Mouse (Mus musculus) layer of hippocampus, adult 2 months (tissue): Measurements from ENCODE around the gene Vps37c. TPM values are rescaled to one million over a fixed set of nuclear protein-coding genes. Genes with fewer than 3 reads are reported as not detected.
A peak's percentile ranks its signal among the peaks of the same experiment; 100 is the strongest.

ENCODE experiments used
- DNase-seq, 2 experiments: peaks; one replicate each; pipeline ENCODE4 v3.0.0; 2022; ENCODE audit warnings: low spot score in 2 of 2
- H3K27ac ChIP-seq: fragments of 200-600 bp; 2 replicates; pipeline ENCODE4 v1.8.1; 2022
- H3K4me3 ChIP-seq: fragments of 200-600 bp; 2 replicates; pipeline ENCODE4 v1.8.1; 2022; ENCODE audit warnings: mild to moderate bottlenecking
- CTCF ChIP-seq: fragments of 200-600 bp; conservative IDR thresholded peaks from 2 replicates; pipeline ENCODE4 v1.8.1; 2022; ENCODE audit warnings: antibody characterized with exemption, mild to moderate bottlenecking, moderate library complexity
- total RNA-seq, 2 experiments: library from RNA; stranded (reverse); gene quantifications; 2 replicates each; pipeline ENCODE4 v1.2.3; 2021

The Vps37c gene
- total RNA-seq, 2 experiments from 2014 or later, result 21.7 to 22.4 TPM

DNA sequence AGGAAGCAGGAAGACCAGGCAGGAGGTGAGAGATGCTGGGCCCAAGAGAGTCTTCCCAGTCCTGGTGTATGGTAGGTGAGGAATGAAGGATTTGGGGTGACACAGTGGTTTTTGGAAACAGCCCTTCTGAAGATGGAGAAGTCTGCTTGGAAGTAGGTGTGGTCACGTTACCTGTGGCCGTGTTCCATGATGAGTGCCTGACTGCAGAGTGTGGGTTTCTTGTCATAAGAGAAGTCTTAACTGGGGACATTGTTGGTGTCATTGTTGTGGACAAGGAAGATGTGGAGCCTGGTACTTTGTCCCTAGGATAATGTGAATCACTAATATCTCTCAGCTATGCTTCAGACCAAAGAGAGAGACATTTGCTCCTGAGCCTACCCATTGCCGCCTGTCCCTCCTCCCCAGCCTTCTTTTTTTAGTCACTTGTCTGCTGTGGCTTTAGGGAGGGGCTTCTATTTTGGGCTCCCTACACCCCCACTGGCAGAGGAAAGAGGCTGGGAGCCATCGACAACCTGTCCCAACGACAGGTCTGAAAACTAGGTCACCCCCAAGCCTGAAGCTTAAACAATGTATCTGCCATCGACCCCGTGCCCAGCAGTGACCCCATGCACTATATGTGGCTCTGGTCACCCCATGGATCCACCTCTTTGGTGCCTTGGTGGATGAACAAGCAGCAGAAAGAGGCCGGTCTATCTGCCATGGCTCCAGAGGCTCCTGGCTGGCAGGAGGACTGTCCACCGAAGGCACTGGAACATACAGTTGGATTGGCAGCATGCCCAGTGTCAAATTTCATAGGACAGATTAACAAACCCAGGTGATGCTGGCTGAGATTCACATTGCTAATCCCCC is 71.7 kb downstream of the Vps37c start:
- Histone ChIP-seq H3K4me3 (no peak overlapping the region), H3K27ac (peak overlapping the region; percentile 18; the same call in 1 of the 2 replicates)
- DNase-seq, result no peak
- no peak for TF ChIP-seq CTCF

DNA sequence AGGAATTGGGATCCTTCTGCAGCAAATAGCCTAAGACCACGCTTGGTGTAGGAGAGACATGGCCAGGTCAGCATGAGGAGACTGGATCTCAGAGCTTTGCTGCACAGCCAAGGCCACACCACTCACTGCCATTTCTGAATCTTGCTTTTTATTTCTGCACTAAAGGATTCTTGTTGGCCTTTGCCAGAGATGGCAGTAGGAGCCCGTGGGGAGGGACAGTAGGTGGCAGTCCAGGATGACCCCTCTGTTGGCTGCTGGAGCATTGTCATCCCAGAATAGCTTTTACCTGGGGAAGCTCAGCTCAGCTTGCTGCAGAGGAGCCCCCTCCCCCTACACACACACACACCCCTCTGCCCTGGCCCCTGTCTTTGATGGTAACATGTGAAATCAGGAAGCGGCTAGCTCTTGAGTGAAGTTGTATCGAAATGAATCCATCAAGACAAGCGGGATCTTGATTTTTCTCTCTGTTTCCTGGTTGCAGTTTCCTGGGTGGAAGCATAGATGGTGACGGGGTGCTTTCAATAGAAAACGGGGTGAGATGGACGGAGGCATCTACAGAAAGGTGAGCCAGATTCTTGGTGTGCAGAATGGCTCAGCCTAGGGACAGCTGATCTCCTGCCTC is 73.4 kb downstream of the Vps37c start:
- H3K4me3 ChIP-seq, result no peak overlapping the region
- H3K27ac ChIP-seq, result no peak overlapping the region
- DNase-seq, result no peak
- no peak for TF ChIP-seq CTCF

DNA sequence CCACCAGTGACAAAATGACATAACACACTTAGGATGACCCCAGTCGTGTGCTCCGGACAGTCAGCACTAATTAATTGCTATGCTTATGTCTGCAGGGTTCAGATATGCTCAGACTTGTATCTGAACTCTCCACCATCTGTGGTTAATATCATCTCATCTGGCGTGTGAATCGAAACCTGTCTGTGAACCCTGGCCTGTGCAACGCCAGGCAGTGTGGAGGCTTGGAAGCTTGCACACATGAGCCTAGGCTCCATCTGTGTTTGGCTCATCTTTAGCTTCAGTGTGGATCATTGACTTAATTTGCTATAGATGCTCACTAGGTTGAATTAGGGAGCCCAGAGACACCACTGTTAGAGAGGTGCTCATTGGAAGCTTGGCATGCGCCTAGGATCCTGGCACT is 73.9 kb downstream of the Vps37c start:
- TF ChIP-seq CTCF, result no peak
- Histone ChIP-seq H3K4me3 (no peak overlapping the region), H3K27ac (no peak overlapping the region)
- no peak for DNase-seq

DNA sequence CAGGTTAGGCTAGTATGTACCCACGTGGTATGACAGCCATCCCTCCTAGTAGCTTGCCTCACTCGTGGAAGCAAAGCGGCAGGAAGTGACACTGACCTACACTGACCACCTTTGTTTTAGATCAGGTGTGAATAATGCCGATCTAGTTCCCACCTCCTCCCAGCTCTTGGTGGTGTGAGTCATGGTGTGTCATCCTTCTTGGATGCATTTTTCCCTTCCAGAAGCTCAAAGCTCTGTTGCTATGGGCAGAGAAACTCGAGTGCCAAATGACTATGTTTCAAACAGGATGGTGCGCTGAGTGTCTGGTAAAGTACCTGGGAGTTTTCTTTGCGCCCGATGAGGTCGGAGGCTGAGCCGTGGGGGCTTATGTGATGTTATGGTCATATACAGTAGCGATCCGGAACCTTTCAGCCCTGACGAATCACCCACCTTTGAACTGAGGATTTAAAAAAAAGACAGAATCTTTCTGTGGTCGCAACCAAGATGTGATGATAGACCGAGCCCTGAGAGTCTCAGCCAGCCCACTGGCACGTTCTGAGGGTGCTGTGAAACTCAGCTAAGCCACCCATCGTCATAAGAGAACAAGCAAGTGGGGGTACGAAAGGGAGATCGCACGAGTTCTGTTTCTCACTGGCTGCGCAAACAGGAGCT is 75.0 kb downstream of the Vps37c start:
- DNase-seq, result peak in 1 of 2 experiments; percentile 58
- TF ChIP-seq CTCF, result no peak
- Histone ChIP-seq H3K4me3 (no peak overlapping the region), H3K27ac (peak overlapping the region; percentile 75)

Other genes with a start within 250 kb of the Vps37c start
- 10 to 100 TPM; 83.9 to 84.6 TPM for gene Lrrc10b, start 231.3 kb upstream of the Vps37c start, total RNA-seq
- gene Ppp1r32, start 205.8 kb upstream of the Vps37c start, total RNA-seq, result 1 to 10 TPM; 2.4 to 3.0 TPM
- 10 to 100 TPM; 80.9 to 81.7 TPM for gene Cpsf7, start 163.5 kb upstream of the Vps37c start, total RNA-seq
- gene Sdhaf2, start 162.6 kb upstream of the Vps37c start, total RNA-seq, result 10 to 100 TPM; 53.4 to 63.0 TPM
- 10 to 100 TPM; 10.8 to 11.4 TPM for gene Tmem216, start 132.5 kb upstream of the Vps37c start, total RNA-seq
- gene Cyb561a3, start 111.6 kb upstream of the Vps37c start, total RNA-seq, result 10 to 100 TPM in 1 of 2 experiments, 1 to 10 TPM in 1; 9.1 to 11.1 TPM
- 10 to 100 TPM; 12.2 to 12.8 TPM for gene Tmem138, start 111.4 kb upstream of the Vps37c start, total RNA-seq
- gene Ddb1, start 83.4 kb upstream of the Vps37c start, total RNA-seq, result 100 to 1,000 TPM; 194 to 210 TPM
- gene Tkfc, start 83.1 kb upstream of the Vps37c start, total RNA-seq, result 10 to 100 TPM; 16.5 to 19.1 TPM
- under 1 TPM; 0.39 to 0.72 TPM for gene Vwce, start 54.5 kb upstream of the Vps37c start, total RNA-seq
- gene Pga5, start 10.7 kb upstream of the Vps37c start, total RNA-seq, result not detected
- not detected for gene Cd5, start 50.3 kb downstream of the Vps37c start, total RNA-seq
- under 1 TPM in 1 of 2 experiments, not detected in 1; 0.32 TPM for gene Cd6, start 141.3 kb downstream of the Vps37c start, total RNA-seq
- gene Slc15a3, start 151.0 kb downstream of the Vps37c start, total RNA-seq, result 1 to 10 TPM; 1.3 TPM
- gene Tmem132a, start 181.2 kb downstream of the Vps37c start, total RNA-seq, result 100 to 1,000 TPM; 168 to 171 TPM
- gene Tmem109, start 193.3 kb downstream of the Vps37c start, total RNA-seq, result 10 to 100 TPM; 46.4 to 54.5 TPM
- 100 to 1,000 TPM; 196 to 198 TPM for gene Prpf19, start 206.5 kb downstream of the Vps37c start, total RNA-seq
- gene Zp1, start 231.9 kb downstream of the Vps37c start, total RNA-seq, result not detected
- gene Ptgdr2, start 248.4 kb downstream of the Vps37c start, total RNA-seq, result under 1 TPM in 1 of 2 experiments, not detected in 1; 0.25 TPM